Mouse (Mus musculus) lung, adult 2 months (tissue): ENCODE data around the gene Vwce. TPM values are rescaled to one million over a fixed set of nuclear protein-coding genes. Genes with fewer than 3 reads are reported as not detected.

ENCODE experiments used
- DNase-seq: peaks from one replicate; pipeline ENCODE4 v3.0.0; 2022
- H3K4me1 ChIP-seq: fragments of 200-500 bp; 2 replicates; pipeline ENCODE4 v1.6.1; 2011; ENCODE audit warnings: low read length; ENCODE audit not compliant: control insufficient read depth, insufficient read depth
- H3K4me3 ChIP-seq: fragments of 200-500 bp; replicated peaks from 2 replicates; pipeline ENCODE3; 2011; ENCODE audit warnings: low read depth, mild to moderate bottlenecking, control low read depth, low read length; ENCODE audit errors: extremely low read depth
- CTCF ChIP-seq: fragments of 200-500 bp; IDR thresholded peaks from 2 replicates; pipeline ENCODE4 v1.5.1; 2011; ENCODE audit warnings: mild to moderate bottlenecking, low read length, control low read depth; ENCODE audit not compliant: insufficient read depth
- POLR2A ChIP-seq: fragments of 200-500 bp; IDR thresholded peaks from 2 replicates; pipeline ENCODE4 v1.6.1; 2011; ENCODE audit warnings: low read depth, mild to moderate bottlenecking, control low read depth, low read length, borderline replicate concordance; ENCODE audit errors: extremely low read depth
- WGBS: fragments of 180-500 bp; shearing (Covaris S2); methylation state at CpG from one replicate; pipeline ENCODE4 v1.1.7; 2018; 5-methylcytosine and 5-hydroxymethylcytosine counted together
- polyA plus RNA-seq: library from polyadenylated mRNA; depleted of rRNA; stranded (reverse); fragments of >200 nt; gene quantifications from 2 replicates; pipeline ENCODE4 v1.2.3, GENCODE M21; 2012

The Vwce gene
- polyA plus RNA-seq, 1 experiment = 0.14 TPM

DNA sequence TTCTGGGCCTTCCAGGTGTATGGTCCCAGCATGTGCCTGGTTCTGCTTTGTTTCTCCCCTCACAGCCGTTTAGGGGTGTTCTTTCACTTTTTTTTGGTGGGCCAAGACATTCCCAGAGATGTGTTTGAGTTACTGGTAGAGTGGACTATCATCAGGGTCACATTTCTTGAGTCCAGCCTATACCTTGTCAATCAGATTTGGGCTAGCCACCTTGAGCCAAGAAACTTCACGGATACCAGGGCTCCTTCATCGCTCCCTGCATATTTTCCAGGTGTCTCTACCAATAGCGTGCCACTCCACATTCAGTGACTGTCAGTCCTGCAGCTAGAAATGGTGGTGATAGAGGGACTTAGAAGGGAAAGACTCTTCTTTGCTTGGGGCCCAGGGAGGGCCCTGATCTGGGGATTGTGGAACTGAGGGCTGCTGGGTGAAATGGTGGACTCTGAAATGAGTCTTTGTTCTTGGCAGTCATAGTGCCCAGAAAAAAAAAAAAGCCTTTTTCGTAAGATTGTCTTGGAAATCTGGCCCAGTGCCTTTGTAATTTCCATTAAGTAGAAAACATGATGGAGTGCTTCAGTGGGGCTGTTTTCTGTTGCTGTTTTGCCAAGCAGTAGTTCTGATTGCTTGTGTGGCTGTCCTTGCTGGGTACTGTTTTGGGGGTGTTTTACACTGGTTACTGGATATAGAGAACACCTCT is 55.6 kb downstream of the Vwce start:
- Histone ChIP-seq H3K4me1 (peaks cover 14% of the 10 kb centered on the region), H3K4me3 (peak overlapping the region; percentile 94)
- DNase-seq = no peak
- WGBS = 33% methylated on average over 5 of the region's 5 CpGs
- TF ChIP-seq POLR2A (no peak), CTCF (no peak)

- Histone ChIP-seq H3K4me1 (peaks cover 14% of the 10 kb centered on the region), H3K4me3 (no peak overlapping the region)
- TF ChIP-seq POLR2A = no peak
- TF ChIP-seq CTCF = no peak
- 46% methylated on average over 3 of the region's 3 CpGs for WGBS
- DNase-seq = no peak
Measured at GRCm38 (mm10) chr19:10690336-10690735, 56.3 kb downstream of the Vwce start.

DNA sequence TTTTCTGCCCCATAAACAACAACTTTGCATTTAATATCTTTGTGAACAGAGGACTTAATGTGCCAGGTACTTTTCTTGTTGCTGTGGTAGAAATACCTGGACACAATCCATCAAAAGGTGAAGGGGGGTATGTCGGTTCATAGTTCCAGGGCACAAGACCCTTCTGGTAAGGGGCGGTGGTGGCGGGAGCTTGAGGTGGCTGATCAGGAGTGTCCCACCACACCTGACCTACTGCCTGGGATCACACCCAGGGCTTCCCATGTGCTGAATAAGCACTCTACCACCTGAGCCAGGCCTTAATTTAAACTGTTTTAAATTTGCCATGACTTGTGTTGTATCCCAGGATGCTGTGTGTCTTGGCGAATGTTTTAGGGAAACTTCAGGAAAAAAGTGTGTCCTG is 57.1 kb downstream of the Vwce start:
- no peak overlapping the region for H3K4me3 ChIP-seq
- H3K4me1 ChIP-seq = peaks cover 14% of the 10 kb centered on the region
- TF ChIP-seq POLR2A (no peak), CTCF (no peak)
- WGBS = 82% methylated on average over 4 of the region's 4 CpGs
- no peak for DNase-seq

GRCm38 (mm10) chr19:10691660-10692059 is 57.6 kb downstream of the Vwce start:
- no peak overlapping the region for H3K4me3 ChIP-seq
- peaks cover 14% of the 10 kb centered on the region for H3K4me1 ChIP-seq
- no peak for DNase-seq
- TF ChIP-seq CTCF (no peak), POLR2A (no peak)
- 72% methylated on average over 3 of the region's 3 CpGs for WGBS

GRCm38 (mm10) chr19:10692361-10692760 is 58.3 kb downstream of the Vwce start:
- no peak for DNase-seq

GRCm38 (mm10) chr19:10693926-10694682 is 60.1 kb downstream of the Vwce start:
- WGBS = 63% methylated on average over 10 of the region's 10 CpGs
- DNase-seq = no peak
- H3K4me3 ChIP-seq = no peak overlapping the region
- peaks cover 22% of the 10 kb centered on the region for H3K4me1 ChIP-seq
- TF ChIP-seq POLR2A (no peak), CTCF (no peak)

More at GRCm38 (mm10) chr19:10692361-10692760, 58.3 kb downstream of the Vwce start:
- Histone ChIP-seq H3K4me3 (no peak overlapping the region), H3K4me1 (peaks cover 14% of the 10 kb centered on the region)
- no peak for TF ChIP-seq CTCF
- no peak for TF ChIP-seq POLR2A
- 75% methylated on average over 4 of the region's 4 CpGs for WGBS

- no peak for TF ChIP-seq POLR2A
- TF ChIP-seq CTCF = no peak
- no peak overlapping the region for H3K4me3 ChIP-seq
- WGBS = 67% methylated on average over 7 of the region's 7 CpGs
- no peak for DNase-seq
- peaks cover 29% of the 10 kb centered on the region for H3K4me1 ChIP-seq
Measured at GRCm38 (mm10) chr19:10695801-10696200, 61.8 kb downstream of the Vwce start.

DNA sequence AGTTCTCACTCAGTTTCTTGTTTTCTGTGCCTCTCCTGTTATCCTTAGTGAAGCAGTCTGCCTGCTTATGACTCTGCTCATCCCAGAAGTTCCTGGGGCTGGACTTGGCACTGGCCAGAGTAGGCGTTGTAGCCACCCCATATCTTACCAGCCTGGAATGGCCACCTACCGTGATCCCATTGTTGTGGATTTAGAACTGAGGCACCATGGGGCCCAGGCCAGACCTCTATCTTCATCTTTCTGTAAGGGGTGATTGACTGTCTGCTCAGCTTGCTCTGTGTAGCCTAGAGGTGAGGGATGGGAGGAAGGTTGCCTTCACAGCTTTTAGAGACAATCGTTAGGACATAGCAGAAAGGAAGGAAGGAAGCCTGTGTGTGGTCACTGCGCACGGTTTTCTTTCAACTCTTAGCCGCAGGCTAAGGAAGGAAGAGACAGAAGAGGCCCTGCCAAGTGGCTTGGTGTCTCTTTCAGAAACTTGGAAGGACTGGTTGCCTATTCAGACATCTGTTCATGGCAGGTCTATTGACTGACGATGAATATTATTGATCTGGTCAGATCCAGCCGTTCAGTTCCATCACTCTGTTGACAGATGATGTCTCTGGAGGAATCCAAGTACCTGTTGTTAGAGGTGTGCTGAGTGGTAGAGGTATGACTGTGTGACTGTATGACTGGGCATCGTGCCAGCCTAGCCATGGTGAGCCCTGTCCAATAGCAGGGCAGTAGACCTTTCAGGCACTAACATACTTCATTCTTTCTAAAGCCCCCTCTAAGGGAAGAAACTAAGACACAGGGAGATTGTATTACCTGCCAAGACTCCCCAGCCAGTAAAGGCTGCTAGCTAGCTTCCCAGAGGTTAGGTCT is 64.3 kb downstream of the Vwce start:
- H3K4me3 ChIP-seq = no peak overlapping the region
- H3K4me1 ChIP-seq = peaks cover 31% of the 10 kb centered on the region
- DNase-seq = no peak
- 33% methylated on average over 9 of the region's 9 CpGs for WGBS
- TF ChIP-seq POLR2A = no peak
- no peak for TF ChIP-seq CTCF

GRCm38 (mm10) chr19:10699851-10700250 is 65.8 kb downstream of the Vwce start:
- no peak for TF ChIP-seq POLR2A
- no peak for TF ChIP-seq CTCF
- 42% methylated on average over 9 of the region's 9 CpGs for WGBS
- H3K4me1 ChIP-seq = peaks cover 28% of the 10 kb centered on the region
- no peak for DNase-seq
- H3K4me3 ChIP-seq = no peak overlapping the region
